17 mouse cellular contexts compared by ENCODE assay signal in genomic region chr12:14574258-14574657, GRCm38 (mm10).
"Had no signal": no experiment of that assay in that cellular context is flagged by ENCODE, and none has a peak within 500 bp of the region (broad histone marks: within the 10 kb centered on the region; RNA-seq: fewer than 3 reads in every experiment).

No protein-coding gene starts in this region.

- H3K27ac ChIP-seq: kidney, postnatal 0 days; layer of hippocampus, adult 2 months; limb, embryonic 10.5 days; limb, embryonic 13.5 days; liver, embryonic 12.5 days; liver, embryonic 15.5 days; lung, embryonic 15.5 days had no signal

- H3K36me3 ChIP-seq: limb, embryonic 10.5 days; limb, embryonic 13.5 days; liver, embryonic 12.5 days; liver, embryonic 15.5 days; lung, embryonic 15.5 days had no signal

- H3K4me3 ChIP-seq: layer of hippocampus, adult 2 months; limb, embryonic 10.5 days; limb, embryonic 13.5 days; liver, embryonic 12.5 days; liver, embryonic 15.5 days; lung, embryonic 15.5 days; megakaryocyte, embryonic 14.5 days had no signal

- ATAC-seq: liver, embryonic 12.5 days had no signal

- H3K9ac ChIP-seq: limb, embryonic 13.5 days; liver, embryonic 12.5 days; liver, embryonic 15.5 days; lung, embryonic 15.5 days had no signal

- H3K9me3 ChIP-seq: limb, embryonic 10.5 days; limb, embryonic 13.5 days; liver, embryonic 12.5 days; liver, embryonic 15.5 days; lung, embryonic 15.5 days had no signal

- H3K4me1 ChIP-seq: limb, embryonic 10.5 days; limb, embryonic 13.5 days; liver, embryonic 12.5 days; liver, embryonic 15.5 days; lung, embryonic 15.5 days; megakaryocyte, embryonic 14.5 days had no signal

- H3K4me2 ChIP-seq: limb, embryonic 13.5 days; liver, embryonic 12.5 days; liver, embryonic 15.5 days; lung, embryonic 15.5 days; midbrain, embryonic 11.5 days had no signal

- DNase-seq: kidney, postnatal 25 days; layer of hippocampus, adult 9-11 months; liver; lung, adult 18-20 months; lung, postnatal 10 days; lung, postnatal 36 days; thymus, adult 18-20 months; thymus, postnatal 36 days had no signal

- H3K27me3 ChIP-seq: limb, embryonic 13.5 days; liver, embryonic 12.5 days; liver, embryonic 15.5 days; lung, embryonic 15.5 days; megakaryocyte, embryonic 14.5 days had no signal
